Mouse (Mus musculus): ENCODE results near the gene Grid2.

Grid2 gene

DNA sequence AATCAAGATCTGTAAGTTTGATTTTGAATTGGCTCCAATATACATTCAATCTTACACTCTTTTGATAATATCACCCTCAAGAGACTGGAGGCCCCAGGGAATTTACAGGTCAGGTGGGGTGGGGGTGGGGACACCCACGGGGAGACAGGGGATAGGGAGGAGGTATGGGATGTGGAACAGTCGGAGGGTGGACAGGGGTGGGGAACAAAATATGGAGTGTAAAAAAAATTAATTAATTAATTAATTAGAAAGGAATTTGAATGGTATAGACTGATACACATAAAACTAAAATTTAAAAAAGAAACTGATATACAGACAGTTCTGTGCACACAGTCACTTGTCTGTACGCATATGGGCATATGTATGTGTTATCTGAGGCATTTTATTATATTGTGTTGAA is 380.3 kb downstream of the Grid2 start:
- DNase-seq = no peak

DNA sequence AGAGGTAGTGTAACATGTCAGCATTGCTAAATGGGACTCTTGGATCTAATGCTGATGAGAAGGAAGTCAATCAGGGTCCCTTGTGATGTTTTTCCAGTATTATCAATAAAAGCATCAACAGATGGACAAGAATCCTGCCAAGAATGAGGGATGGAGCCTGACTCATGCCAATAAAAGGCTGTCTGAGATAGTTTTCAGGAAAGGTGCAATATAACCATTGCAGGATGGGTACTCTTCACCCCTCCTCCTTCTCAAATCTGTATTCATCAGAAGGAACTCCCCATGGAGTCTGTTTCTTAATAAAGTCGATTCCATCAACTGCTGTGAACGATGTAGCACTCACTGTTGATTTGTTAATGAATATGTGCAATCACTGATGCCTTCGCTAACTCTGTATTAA is 403.7 kb downstream of the Grid2 start:
- no peak for DNase-seq

DNA sequence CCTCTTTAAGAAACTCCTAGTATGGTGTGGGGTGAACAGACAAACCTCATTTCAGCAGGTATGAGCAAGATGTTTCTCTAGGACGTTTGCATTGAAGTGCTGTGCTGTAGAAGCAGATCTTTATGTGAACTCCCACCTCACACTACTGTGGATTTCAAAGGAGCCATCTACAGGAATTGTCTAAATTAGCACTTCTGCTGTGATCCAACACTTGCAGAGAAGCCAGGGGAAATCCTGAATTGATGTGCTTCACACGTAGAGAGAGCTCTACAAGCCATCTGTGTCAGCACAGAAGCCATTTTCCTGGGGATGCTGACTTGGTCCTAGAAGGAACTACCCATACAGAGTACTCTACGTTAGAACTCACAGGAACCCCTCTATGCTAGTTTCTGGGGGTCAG is 430.0 kb downstream of the Grid2 start:
- DNase-seq = no peak

DNA sequence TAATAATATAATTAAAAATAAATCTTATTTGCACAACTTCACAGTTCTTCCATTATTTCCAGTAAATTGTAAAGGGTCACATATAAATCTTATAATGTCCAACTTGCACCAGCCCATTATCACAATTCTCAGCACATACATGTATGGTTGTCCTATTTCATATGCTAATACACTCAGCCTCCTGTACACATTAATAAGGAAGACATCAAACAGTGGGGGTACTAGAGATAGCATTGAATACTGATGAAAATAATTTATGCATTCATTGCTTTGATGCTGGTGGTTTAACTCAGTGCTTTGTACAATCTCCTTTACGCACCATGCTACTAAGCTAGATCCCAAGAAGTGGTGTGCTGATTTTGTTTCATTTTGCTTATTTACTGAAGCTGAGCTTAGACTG is 446.0 kb downstream of the Grid2 start:
- no peak for DNase-seq

DNA sequence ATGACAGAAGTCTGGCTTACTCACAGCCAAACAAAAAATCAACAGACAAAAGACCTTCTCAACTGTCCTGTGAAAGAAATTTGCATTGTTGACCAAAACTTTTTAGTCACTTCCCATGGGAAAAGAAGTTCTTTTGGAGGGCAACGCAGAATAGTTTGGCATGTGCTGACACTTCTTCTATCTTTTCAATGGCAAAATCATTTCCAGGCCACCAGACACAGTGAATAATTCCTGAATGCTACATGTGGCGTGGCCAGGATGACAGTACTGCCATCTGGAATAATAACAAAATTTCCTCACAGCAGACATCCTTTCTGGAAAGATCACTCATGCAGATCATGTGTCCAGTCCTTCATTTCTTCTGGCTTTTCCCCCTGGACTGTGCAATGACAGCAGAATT is 478.1 kb downstream of the Grid2 start:
- DNase-seq = no peak

DNA sequence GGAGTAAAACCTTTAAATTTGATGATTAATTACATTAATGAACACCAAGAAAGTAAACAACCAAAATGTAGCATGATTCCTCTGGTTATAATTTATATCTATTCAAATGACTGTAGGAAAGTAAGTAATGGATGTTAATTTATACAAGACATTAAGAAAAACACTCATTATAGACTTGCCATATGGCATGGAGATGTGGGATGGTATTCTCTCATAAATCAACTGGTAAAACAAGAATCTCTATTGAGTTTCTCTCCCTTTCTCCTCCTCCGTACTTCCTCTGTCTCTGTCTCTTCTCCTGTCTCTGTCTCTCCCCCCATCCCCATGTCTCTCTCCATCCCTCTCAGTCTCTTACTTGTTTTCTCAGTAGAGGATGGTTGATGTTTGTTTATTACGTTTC is 506.9 kb downstream of the Grid2 start:
- no peak for DNase-seq

DNA sequence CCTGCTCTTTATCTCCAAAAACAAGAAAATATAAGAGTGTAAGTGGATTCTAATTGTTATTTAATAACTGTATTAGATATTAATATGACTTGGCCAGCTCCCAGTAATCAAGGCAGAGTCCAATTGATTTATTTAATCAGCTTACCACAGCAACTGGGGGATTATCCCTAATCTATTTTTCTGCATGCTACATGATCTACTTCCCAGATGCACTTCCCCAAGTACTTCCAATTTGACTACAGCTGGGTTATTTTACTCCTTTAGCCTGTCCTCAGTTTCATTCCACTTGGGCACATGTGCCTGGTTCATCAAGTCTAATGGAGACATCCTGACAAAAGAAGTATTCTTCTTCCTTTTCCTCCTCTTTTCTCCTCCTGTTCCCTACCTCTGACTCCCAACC is 539.0 kb downstream of the Grid2 start:
- no peak for DNase-seq

DNA sequence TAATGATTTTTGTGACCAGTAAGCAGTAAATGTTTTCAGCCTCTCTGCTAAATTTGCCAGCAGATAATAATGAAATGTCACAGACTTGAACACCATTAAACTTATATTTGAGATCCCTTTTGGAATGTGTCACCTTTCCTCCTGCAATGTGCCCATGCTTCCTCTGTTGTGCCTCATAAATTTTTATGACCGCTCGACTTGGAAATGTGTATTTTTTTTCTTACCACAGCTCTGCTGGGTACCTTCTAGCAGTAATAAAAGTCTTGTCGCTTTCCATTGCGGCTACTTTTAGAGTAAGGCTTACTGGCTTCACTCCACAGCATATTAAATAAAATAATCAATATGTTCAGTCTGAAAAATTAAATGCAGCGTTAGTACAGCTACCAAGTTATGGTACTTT is 564.6 kb downstream of the Grid2 start:
- DNase-seq = no peak

DNA sequence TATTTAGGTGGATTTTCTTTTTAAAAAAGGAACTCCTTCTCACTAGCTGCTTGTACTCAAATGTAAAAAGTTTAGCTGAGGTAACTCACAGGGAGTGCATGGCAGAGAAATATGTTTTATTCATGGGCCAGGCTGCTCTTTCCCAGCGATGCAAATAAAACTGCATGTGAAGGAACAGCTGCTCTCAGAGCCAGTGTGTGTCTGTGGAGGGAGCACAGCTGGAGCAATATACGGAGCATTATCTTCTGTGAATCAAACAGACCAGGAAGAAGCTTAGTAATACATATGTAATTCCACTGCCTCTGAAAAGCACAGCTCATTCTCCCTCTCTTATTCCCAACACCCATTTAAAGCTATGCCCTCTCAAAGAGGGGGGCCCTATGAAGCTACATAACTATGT is 607.0 kb downstream of the Grid2 start:
- peak; percentile 6 for DNase-seq

DNA sequence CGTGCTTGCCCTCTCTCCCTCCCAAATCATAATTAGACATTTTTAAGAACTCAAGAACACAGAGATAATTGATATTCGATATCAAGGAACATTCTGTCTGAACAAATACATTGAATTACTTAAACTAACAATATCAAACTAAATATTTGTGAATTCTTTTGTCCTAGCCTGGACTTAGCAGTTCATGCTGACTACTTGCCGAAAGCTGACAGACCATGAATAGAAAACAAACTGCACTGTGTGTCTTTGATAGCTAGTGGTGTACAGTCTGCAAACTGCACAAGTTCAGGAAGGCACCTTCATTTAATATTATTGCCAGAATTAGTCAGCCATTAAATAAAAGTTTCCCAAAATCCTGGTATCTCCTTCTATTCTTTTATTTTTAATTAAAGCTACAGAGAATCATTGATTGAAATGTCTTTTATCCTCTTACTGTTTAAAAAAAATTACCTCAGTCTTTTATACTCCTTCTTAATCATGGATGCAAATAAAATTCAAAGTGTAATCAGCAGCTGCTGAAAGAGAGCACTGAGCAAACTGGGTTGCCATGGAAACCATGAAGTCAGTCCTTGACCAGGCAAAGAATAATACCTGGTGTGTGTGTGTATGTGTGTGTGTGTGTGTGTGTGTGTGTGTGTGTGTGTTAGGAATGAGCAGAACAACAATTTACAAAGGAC is 621.5 kb downstream of the Grid2 start:
- DNase-seq = no peak

DNA sequence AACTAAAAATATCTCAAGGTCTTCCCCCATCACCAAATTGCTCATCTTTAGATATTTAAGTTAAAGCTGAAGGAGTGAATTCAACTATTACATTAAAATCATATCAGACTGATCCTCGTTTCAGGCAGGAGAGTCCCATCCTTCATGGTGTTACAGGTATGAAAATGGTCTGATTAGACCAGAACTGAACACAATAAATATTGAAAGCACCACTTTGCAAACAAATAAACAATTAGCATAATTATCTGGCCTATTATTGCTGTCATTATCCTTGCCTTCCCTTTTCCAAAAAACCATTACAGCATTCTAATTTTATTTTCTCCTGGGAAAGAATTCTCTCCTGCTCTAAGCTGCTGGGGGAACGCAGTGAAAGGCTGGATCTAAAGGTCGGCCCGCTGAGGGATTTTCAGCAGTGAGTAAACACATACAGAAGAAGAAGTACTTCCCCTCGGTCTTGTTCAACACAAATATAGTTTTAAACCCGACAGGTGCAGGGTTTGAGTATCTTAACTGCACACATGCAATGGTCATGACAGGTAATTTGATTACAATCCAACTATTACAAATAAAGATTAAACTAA is 622.2 kb downstream of the Grid2 start:
- DNase-seq = no peak

DNA sequence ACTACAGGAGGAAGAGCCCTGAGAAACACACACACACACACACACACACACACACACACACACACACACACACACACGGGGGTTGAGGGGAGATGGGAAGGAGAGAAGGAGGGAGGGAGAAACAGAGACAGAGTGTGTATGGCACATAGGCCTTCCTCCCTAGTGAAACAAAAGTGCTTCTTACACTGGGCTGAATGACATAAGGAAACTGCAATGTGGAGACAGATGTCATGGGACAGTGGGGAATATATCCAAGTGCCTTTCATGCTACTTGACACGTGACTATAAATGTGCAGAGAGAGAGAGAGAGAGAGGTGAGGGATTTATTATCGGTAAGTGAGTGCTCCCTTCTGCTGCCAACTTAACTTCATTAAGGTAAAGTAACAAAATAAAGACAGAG is 639.0 kb downstream of the Grid2 start:
- DNase-seq = no peak

DNA sequence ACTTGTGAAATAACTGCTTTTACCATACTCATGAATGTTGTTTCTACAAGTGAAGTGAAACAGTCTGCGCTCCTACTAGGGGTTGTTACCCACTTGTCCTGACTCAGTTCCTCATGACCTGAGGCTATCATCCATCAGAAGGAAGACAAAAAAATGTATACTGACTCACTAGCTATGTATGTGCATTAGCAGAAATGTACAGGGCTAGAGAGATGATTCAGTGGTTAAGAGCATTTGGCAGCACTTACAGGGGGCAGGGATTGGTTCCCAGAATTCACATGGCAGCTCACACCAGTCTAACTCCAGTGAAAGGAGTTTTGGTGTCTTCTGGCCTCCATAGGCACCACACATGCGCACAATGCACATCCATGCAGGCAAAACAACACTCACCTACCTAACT is 642.5 kb downstream of the Grid2 start:
- DNase-seq = no peak

DNA sequence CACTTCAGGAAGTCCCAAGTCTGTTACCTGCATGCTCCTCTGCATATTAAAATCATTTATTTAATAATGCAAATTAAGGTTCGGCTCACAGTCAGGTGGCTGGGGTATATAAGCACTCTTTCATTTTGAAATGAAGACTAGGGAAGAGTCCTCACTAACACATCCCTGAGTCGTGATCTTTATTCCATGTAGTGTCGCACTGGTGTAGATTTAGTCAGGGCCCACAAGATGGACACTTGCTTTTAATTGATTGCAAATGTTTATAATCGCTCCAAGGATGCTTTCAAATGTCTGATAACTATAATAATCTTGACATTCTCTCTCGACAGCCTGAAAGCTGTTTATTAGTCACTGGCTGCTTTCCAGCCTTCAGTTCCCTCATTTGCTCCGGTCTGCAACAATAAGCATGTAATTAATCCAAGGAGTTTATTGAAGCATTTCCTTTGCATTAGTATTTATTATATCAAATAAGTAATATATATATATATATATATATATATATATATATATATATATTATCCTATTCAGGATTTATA is 661.4 kb downstream of the Grid2 start:
- DNase-seq = no peak

DNA sequence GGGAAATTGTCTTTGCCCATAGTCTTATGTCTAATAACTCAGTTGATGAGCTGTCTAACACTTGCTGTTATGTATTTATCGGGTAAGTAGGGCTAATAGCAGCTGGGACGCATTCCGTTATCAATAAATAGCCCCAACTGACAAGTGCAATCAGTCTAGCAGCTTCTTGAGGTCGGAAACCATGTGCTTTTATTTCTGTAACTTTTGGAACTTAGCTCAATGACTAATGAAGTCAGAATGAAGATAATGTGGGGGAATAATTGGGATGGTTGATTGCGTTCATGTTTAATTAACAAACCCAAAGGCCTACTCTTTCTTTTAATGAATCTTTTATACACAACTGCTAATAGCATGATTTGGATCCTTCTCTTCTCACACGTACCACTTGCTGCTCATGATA is 666.3 kb downstream of the Grid2 start:
- no peak for DNase-seq

DNA sequence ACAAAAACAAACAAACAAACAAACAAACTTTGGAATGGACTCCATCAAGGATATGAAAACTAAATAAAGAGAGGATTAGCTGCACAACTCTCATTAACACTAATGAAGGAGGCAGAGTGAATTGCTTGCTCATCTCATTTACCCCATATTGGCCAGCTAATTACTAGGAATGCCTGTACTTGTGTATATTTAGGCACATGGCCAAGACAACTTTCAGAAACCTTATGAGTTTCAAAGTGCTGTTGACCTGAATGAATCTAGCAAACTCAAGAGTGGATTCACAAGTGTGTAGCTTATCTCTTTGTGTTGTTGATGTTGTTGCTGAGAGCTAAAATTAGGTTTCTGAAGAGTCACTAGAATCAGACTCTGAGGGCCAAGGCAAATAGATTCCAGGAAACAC is 675.5 kb downstream of the Grid2 start:
- DNase-seq = no peak

DNA sequence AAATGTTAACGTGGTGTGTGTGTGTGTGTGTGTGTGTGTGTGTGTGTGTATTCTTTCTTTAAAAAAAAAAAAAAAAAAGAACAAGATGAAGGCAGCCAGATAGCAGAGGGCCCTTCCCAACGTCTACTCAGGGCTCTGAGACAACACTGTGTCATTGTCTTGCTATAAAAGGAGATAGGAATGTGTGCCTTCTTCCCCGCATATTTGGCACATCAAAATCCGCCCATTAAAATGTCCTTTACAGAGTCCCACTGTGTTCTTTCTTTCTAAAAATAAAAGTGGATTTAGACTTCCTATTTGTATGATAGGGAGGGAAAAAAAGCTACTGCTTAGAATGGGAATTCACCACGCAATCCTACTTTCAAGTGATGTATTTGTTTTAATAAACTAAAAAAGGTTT is 691.0 kb downstream of the Grid2 start:
- no peak for DNase-seq

DNA sequence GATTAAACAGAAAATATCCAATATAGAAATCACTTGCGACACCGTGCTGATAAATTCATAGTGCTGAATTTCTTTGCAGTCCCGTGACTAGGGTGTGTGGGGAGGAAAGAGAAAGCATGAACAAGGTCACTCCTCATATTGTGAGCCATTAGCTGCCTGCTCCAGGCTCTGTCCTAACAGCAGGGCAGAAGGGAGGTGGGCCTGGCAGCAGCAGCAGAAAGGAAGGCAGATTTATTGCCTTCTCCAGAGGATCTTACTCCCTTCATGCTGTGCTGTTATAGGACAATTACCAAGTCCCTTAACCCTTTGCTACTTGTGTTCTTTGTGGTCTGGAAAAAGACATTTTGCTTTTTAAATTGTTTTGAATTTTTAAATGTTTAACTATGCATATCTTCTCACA is 708.1 kb downstream of the Grid2 start:
- no peak for DNase-seq

DNA sequence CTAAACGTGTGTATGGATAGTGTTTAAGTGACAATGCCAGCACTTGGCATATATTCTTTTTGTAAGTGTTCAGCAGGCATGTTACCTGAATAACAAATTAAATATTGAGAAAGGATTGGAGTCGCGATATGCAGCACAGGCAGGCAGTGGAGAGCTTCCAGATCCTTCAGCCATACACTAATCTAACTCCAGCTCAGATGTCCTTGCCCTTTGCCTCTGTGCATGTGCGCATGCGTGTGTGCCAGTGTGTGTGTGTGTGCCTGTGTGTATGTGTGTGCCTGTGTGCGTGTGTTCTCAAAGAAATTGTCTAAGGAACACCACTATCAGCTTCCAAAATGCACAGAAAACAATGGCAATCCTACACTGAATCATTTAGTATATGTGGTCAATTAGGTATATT is 708.6 kb downstream of the Grid2 start:
- no peak for DNase-seq

DNA sequence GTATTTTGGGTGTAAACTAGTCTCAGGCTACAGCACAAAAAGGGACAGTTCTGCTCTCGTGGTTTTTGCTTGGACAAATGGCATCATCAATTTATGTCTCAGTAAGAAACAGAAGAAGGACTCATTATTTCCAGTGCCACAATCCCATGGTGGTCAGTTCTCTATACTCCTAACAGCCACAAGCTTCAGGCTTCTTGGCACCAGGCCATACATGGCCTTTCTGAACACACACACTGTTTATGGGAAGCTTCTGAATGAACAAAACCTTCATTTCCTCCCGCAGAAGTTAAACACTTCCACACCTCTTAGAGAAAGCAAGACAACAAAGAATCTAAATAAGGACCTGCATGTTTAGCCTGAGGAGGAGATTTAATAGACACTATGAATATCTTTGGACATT is 709.1 kb downstream of the Grid2 start:
- peak; percentile 11 for DNase-seq

DNA sequence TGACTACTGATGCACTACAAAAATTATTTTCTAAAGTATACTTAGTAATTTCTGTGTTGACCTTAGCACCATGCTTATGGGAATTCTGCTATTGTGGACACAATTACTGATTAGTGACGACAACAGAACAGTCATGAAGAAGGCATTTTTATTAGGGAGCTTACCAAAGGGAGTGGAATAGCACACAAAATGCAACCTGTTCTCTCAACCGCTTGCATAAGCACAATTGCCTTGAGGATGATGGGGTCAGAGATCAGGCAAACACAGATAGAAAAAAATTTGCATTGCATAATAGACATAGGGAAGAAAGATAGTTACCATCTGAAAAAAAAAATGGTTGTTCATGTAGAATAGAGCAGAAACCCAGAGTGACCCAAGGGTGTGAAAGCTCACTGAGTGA is 790.4 kb downstream of the Grid2 start:
- DNase-seq = no peak

DNA sequence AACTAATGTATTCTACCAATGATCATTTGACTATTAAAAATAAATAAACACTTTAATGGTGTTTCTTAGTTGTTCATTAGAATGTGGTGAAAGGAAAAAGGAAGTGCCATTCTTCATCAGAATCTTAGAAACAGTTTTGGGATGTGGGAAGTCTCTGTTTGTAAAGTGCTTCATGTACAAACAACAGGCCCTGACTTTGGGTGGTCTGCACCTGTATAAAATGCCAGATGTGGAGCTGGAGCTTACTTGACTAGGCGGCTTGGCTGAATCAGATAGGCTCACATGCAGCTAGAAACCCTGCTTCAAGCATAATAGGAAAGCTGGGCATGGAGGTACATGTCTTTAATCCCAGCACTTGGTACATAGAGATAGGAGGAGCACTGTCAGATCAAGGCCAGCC is 791.1 kb downstream of the Grid2 start:
- no peak for DNase-seq

DNA sequence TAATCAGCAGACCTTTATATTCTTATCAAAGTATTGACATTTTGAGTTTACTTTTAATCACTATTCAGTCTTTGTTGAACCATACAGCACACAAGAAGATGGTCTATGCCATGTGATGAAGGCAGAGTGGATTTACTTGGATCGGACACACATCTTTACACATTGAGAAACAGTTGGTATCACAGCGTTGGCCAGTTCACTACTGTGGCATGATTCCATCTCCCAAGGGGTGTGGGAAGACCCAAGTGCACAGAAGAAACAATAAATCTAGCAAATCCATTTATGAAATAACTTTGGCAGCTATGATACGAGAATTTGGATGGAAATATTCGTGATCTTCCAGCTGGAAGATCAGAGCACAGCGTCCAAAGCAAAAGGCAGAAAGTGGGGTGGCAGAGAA is 792.3 kb downstream of the Grid2 start:
- no peak for DNase-seq

DNA sequence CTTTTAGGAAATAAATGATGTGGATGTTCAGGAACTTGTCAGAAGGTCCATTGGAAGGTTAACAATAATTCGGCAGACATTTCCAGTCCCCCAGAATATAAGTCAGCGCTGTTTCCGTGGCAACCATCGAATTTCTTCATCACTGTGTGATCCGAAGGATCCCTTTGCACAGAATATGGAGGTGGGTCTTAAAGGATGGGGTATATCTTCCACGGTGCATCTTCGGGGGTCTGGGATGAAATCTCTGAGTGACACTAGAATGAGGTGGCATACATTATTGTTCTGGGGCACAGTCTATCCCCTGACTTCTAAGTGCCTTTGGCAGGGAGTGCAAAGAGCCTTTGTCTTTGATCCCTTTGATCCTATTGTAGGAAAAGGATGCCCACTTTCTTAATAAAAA is 808.2 kb downstream of the Grid2 start:
- DNase-seq = peak; percentile 9

DNA sequence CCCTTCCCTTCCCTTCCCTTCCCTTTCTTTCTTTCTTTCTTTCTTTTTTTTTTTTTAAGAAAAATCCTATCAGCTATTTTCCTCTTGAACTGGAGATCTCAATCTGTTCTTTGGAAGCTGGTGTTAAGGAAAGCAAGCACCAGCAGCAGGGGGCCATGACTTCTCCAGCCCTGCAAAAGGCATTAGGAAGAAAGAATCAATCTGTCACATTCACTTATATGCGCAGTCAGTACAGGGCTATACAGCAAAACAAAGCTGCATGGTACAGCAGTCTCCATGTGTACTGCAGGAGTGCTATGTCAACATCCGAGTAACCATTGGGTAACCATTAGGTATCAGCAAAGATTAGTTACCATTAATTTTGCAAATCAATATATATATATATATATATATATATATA is 809.0 kb downstream of the Grid2 start:
- DNase-seq = no peak

All from right cerebral cortex, postnatal 4 days (tissue).